Mouse (Mus musculus) mesoderm, embryonic 11.5 days (tissue): ENCODE measurements at regions not wholly inside any gene's neighbourhood (a gene's known extent, or its start where the extent isn't known, plus 50 kb on each side); places are given as distances from the start of the nearest gene placed in this dataset.

Source experiments
- DNase-seq: peaks from one replicate; pipeline ENCODE4 v3.0.0-alpha.2; 2012; ENCODE audit warnings: low read depth, low spot score

GRCm38 (mm10) chr15:56158726-56159125 lies 1318.7 kb downstream of the Slc22a22 start:
- DNase-seq: no peak

GRCm38 (mm10) chr15:56139451-56139850 lies 1338.0 kb downstream of the Slc22a22 start:
- no peak for DNase-seq

GRCm38 (mm10) chr15:56136420-56136970 lies 1340.9 kb downstream of the Slc22a22 start:
- DNase-seq: no peak

- DNase-seq: no peak
Observed at GRCm38 (mm10) chr15:56128029-56128428, 1349.4 kb downstream of the Slc22a22 start.

GRCm38 (mm10) chr15:56119287-56120065 lies 1357.9 kb downstream of the Slc22a22 start:
- DNase-seq: no peak

- DNase-seq: no peak
Observed at GRCm38 (mm10) chr15:56108313-56108712, 1369.1 kb downstream of the Slc22a22 start.

- no peak for DNase-seq
Observed at GRCm38 (mm10) chr15:56107719-56108118, 1369.7 kb downstream of the Slc22a22 start.

- no peak for DNase-seq
Observed at GRCm38 (mm10) chr15:56100133-56100735, 1377.2 kb downstream of the Slc22a22 start.

GRCm38 (mm10) chr15:56077838-56078567 lies 1399.4 kb downstream of the Slc22a22 start:
- DNase-seq: peak; percentile 77

- DNase-seq: no peak
Observed at GRCm38 (mm10) chr15:56077081-56077480, 1400.3 kb downstream of the Slc22a22 start.

GRCm38 (mm10) chr15:56076680-56077079 lies 1400.7 kb downstream of the Slc22a22 start:
- no peak for DNase-seq

- DNase-seq: no peak
Observed at GRCm38 (mm10) chr15:56069511-56069910, 1407.9 kb downstream of the Slc22a22 start.

- DNase-seq: no peak
Observed at GRCm38 (mm10) chr15:56067214-56067613, 1410.2 kb downstream of the Slc22a22 start.

- DNase-seq: no peak
Observed at GRCm38 (mm10) chr15:56066540-56066939, 1410.9 kb downstream of the Slc22a22 start.

GRCm38 (mm10) chr15:56065872-56066534 lies 1411.4 kb downstream of the Slc22a22 start:
- peak; percentile 79 for DNase-seq

- DNase-seq: no peak
Observed at GRCm38 (mm10) chr15:56062576-56062975, 1414.8 kb downstream of the Slc22a22 start.

GRCm38 (mm10) chr15:56061326-56061725 lies 1416.1 kb downstream of the Slc22a22 start:
- DNase-seq: no peak

GRCm38 (mm10) chr15:56050716-56051115 lies 1426.7 kb downstream of the Slc22a22 start:
- DNase-seq: peak; percentile 45

GRCm38 (mm10) chr15:56047832-56048231 lies 1429.6 kb downstream of the Slc22a22 start:
- DNase-seq: no peak

GRCm38 (mm10) chr15:56046679-56047532 lies 1430.5 kb downstream of the Slc22a22 start:
- DNase-seq: peak; percentile 75
